Mouse (Mus musculus): Measurements from ENCODE around the gene Jmjd1c. TPM values are rescaled to one million over a fixed set of nuclear protein-coding genes. Genes with fewer than 3 reads are reported as not detected.

Gene Jmjd1c
- total RNA-seq, 2 experiments from 2014 or later, result 20.2 to 21.5 TPM

DNA sequence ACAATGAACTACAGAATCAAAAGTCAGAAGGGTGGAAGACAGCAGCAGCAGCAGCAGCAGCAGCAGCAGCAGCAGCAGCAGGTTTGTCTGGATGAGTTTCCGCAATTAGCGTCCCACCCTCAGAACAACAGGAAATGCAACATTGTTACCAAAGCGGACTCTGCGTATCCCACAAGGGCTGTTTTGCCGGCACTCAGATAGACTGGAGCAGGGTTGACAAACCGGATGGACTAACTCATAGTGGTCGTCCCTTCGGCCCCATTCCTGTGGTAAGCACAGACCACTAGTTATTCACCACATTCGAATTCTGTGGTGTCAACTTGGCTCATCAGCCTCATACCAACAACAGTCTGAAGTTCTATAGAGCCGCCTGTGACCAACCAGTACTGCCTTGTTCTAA lies 26.9 kb upstream of the Jmjd1c start:
- no peak for DNase-seq
- intact Hi-C loops (cut with DNase I), result no loop called here

GRCm38 (mm10) chr10:67071389-67071788 lies 24.5 kb upstream of the Jmjd1c start:
- intact Hi-C loops (cut with DNase I), result no loop called here

GRCm38 (mm10) chr10:67071884-67072283 lies 24.0 kb upstream of the Jmjd1c start:
- intact Hi-C loops (cut with DNase I), result no loop called here
- no peak for DNase-seq

More at GRCm38 (mm10) chr10:67071389-67071788, 24.5 kb upstream of the Jmjd1c start:
- DNase-seq, result no peak

GRCm38 (mm10) chr10:67072600-67072999 lies 23.3 kb upstream of the Jmjd1c start:
- no peak for DNase-seq
- intact Hi-C loops (cut with DNase I), result no loop called here

- DNase-seq, result no peak
- intact Hi-C loops (cut with DNase I), result no loop called here
These were observed 22.3 kb upstream of the Jmjd1c start for GRCm38 (mm10) chr10:67073577-67073976.

DNA sequence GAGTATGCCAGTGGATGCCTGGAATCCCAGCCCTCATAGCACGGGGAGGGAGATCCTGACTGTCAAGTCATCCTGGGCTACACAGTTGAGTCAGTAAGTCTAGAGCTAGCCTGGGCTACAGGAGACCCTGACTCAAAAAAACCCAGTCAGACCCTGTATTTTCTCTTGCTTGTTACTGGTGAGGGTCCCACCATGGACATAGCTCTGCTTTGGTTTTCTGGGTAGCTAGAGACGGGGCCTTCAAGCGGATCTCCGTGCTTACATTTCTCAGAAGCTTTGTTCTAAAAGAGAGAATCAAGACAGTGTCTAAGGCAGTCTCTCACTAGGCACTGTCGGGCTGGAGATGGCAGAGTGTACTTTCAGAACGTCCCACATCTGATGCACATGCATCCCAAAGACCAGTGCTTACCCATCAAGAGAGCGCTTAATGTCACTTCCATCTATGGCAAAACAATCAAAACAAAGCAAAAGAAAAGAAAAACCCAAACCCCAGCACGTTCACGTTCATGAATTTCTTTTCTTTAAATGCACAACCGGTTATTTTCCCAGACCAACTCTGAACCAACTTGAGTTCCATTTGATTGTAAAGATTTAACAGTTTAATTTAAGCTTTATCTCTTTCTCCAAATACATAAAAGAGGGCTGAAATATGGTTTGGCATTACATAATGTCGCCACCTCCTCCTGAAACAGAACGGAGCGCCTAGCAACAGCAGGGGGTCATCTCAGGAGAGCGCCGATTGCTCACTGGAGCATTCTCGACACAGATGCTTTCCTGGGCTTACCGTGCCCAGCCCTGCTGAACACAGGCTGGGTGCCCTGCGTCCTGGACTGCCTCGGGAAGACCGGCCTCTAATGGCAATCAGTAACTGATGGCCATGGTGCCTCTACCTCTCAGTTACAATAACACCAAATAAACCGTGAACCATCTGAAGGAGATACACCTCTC lies 19.7 kb upstream of the Jmjd1c start:
- DNase-seq, result no peak

GRCm38 (mm10) chr10:67079030-67079429 lies 16.9 kb upstream of the Jmjd1c start:
- no peak for DNase-seq
- intact Hi-C loops (cut with DNase I), result no loop called here

More for the DNA sequence above, 19.7 kb upstream of the Jmjd1c start:
- intact Hi-C loops (cut with DNase I), result no loop called here

DNA sequence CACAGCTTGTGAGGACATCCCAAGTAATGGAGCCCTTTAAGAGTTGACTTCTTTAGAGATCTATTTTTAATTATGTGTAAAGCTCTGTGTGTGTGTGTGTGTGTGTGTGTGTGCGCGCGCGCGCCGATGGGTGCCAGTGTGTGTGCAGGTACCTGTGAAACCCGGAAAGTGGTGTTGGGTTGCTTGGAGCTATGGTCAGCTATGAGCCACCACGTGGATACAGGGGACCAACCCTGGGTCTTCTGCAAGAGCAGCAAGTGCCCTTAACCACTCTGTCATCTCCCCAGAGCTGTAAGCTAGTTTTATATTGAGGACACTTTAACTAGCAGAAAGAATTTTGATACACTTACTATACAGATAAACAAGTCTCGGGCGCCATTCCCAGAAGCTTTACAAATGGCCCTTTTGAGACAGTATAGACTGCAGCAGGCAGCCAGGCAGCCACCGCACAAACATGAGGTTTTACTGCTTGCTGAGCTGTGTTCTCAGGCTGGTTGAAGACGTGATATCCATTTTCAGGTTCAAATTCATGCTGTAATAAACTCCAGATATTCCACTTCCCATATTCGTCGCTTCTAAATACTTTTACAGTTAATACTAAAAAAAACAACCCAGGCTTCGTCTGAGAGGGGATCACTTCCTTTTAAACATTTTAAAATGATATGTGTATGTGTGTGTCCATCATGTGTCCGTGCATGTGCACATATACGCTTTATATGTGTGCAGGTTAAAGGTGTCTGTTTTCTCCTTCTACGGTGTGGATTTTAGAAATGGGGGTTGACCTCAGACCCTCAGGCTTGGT lies 14.5 kb upstream of the Jmjd1c start:
- intact Hi-C loops (cut with DNase I), result no loop called here
- DNase-seq, result no peak

DNA sequence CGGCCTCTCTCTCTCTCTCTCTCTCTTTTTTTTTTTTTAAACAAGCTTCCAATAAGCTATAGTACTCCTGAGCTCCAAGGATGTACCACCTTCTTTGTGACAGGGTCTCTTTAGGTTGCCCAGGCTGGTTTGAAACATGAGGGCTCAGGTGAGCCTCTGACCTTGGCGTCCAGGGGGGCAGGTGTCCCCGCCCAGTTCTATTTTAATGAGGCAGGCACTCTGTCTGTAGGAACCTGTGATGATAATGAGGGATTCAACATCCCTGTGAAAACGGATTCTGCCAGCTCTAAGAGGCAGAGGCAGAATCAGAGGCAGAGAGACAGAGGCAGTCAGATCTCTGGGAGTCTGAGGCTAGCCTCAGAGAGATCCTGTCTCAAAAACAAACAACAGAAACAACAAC lies 13.4 kb upstream of the Jmjd1c start:
- intact Hi-C loops (cut with DNase I), result no loop called here
- no peak for DNase-seq

- DNase-seq, result no peak
- intact Hi-C loops (cut with DNase I), result no loop called here
These were observed 12.3 kb upstream of the Jmjd1c start for GRCm38 (mm10) chr10:67083446-67084166.

GRCm38 (mm10) chr10:67085124-67085523 lies 10.8 kb upstream of the Jmjd1c start:
- no peak for DNase-seq
- intact Hi-C loops (cut with DNase I), result no loop called here

DNA sequence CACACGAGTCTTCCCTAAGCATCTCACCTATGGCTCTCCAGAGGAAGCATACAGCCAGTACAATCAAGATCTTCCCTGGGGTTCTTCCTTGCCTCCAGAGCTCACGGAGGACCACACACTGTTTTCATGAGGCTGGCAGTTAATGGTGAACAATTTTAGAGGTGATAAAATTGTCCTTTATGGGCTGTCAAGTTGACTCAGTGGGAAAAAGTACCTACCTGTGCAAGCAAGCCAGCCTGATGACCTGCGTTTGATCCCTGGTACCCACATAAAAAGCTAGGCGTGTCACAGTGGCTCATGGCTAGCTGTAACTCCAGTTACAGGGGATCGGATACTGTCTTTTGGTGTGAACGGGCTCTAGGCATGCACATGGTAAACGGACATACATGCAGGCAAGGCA lies 10.0 kb upstream of the Jmjd1c start:
- intact Hi-C loops (cut with DNase I), result no loop called here
- DNase-seq, result no peak

DNA sequence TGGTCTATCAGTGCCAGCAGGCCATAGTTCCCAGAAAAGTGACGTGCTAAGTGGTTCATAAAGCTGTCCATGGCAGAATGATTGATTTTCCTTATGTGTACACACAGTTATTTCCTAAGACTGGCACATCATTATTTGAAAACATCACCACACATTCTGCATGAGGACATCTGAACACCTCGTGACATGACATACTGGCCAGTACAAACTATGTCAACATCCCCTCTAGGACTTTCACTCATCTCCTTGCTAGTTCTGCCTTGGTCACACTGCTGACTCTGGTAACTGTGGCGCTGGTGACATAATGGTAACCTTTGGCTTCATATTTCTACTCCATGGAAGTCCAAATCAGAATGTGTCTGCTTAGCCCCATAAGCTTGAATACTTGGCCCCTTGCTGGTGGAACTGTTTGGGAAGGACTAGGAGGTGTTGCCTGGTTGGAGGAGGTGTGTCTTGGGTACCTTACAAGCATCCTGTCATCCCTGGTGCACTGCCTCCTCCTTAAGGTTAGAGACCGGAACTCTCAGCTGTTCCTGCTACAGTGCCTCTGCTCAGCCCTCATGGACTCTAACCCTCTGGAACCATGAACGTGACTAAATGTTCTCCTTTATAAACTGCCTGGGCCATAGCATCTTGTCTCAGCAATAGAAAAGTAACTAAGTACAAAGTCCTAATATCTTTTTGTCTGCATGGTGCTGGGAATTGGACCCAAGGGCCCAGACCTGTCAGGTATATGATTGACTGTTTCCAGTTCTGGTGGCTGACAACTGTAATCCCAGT lies 8.3 kb upstream of the Jmjd1c start:
- no peak for DNase-seq
- intact Hi-C loops (cut with DNase I), result no loop called here

DNA sequence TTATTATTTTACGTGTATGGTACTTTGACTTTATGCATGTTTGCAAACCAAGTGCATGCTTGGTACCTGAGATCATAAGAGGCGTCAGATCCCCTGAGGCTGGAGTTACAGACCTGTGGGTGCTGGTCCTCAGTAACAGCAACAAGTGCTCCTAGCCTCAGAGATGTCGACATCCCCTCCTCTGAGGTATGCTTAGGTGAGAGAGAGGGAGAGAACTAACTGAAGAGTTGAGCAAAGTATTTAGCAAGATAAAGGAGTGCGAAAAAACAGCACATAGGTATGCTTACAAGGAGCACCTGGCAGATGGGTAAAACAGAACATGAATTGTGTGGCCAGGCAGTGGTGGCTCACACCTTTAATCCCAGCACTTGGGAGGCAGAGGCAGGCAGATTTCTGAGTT lies 5.3 kb upstream of the Jmjd1c start:
- intact Hi-C loops (cut with DNase I), result loop anchor here (5.0 kb wide), 1 partner anchor 173 kb away; no protein-coding TSS in a partner anchor
- DNase-seq, result no peak

- intact Hi-C loops (cut with DNase I), result loop anchor here (5.0 kb wide), 2 partner anchors 43 to 178 kb away; no protein-coding TSS in a partner anchor
- DNase-seq, result no peak
These were observed 1.0 kb upstream of the Jmjd1c start for GRCm38 (mm10) chr10:67094922-67095321.

DNA sequence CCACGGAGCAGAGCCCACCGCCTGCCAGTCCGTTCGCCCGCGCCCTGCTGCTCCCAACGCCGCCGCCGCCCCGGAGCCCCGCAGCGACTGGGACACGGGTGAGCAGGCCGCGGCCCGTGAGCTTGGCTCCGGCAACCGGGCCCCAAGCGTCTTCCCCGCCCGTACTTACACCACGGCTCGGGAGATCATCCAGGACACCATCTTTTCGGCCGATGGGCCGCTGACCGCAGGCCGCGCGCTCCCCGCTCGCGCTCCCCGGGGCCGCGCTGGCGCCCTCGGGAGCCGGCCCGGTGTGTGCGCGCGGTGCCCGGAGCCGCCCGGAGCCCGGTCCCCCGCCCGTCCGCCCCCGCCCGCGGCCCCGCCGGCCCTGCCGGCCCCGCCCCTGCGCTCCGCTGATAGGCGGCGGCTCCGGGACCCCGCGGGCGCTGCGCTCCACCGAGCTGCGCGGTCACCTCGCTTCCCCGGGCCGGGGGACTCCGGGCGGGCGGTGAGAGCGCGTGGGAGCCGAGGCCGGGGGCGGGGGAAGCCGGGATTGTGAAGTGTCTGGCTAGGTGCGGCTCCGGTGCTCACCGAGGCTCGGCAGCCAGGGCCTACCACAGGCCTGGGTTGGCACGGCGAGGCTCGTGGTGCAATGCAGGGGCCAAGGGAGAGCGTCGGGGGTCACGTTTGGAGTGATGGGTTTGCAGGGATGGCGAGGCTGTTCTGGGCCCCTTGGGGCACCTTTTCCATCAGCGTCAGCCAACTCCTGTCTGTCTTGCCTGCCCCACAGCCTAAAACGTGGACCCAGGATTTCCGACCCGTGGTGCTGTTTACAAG lies 904 bp downstream of the Jmjd1c start, which contains the start of gene Reep3:
Gene Reep3 (minus strand): TSS at position 325 of the 816 bp plus-strand sequence.
- DNase-seq, result peak; percentile 58 to 76
- intact Hi-C loops (cut with DNase I), result loop anchor here (5.0 kb wide), 1 partner anchor 45 kb away; no protein-coding TSS in a partner anchor

DNA sequence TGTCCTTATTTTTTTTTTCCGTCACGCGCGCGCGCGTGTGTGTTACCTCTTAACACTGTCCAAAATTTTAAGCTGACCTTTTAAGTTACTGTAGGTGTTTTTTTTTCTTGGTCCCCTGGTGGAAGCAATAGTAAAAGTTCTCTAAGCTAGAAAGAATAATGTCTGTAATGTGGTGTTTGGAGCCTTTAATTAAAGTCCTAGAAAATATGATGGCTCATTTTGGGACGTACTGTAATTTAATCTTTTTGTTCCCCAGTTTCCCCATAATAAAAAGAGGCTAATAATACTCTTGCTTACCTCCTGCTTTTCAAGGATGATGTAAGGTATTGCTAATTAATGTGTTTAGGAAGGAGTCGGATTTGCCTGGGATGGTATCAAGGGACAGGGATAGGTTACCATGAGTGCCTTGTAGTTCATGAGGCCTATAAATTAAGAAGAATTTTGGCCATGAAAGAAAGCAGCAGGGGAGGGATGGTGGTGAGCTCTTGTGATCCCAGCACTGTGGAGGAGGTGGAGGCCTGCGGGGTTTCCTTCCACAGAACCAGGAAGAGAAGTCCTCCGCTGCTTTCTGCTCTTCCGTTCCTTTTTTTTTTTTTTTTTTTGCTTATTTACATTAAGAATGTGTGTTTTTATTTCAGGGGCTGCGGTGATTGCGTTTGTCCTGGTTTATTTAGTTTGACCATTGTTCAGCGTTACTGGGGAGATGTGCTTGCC lies 1.7 kb downstream of the Jmjd1c start:
- intact Hi-C loops (cut with DNase I), result loop anchor here (5.0 kb wide), 1 partner anchor 45 kb away; no protein-coding TSS in a partner anchor
- DNase-seq, result no peak

Data from gastrocnemius, postnatal 36 days (tissue).